15 mouse cellular contexts compared by ENCODE assay signal in the genomic region with DNA sequence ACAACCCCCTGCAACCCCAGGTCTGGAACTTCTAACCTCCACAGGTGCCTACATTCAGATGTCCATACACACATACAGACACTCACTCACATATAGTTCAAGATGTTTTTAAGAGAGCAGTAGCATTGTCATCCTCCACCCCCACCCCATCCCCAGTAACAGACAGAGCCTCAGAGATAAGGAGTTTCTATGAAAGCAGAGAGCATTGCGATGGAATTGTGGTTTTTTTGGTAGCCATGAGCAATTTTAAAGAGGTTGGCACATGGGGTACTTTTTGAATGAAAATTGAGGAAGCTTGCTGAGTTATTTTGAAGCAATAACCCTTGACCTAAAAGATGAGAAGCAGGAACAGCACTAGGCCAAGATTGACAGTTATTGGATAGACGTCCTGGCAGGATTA.
"Had no signal": no experiment of that assay in that cellular context is flagged by ENCODE, and none has a peak within 500 bp of the region (broad histone marks: within the 10 kb centered on the region; RNA-seq: fewer than 3 reads in every experiment).

No protein-coding gene starts in this region.

- H3K9ac ChIP-seq: kidney, embryonic 15.5 days; limb, embryonic 15.5 days; midbrain, embryonic 12.5 days; neural tube, embryonic 13.5 days had no signal

- ATAC-seq: midbrain, embryonic 16.5 days had no signal

- H3K4me1 ChIP-seq: midbrain, embryonic 12.5 days; neural tube, embryonic 13.5 days had no signal

- H3K9me3 ChIP-seq: kidney, embryonic 15.5 days; limb, embryonic 15.5 days; megakaryocyte, embryonic 14.5 days; midbrain, embryonic 12.5 days; neural tube, embryonic 13.5 days had no signal

- H3K4me3 ChIP-seq: kidney, embryonic 15.5 days; limb, embryonic 15.5 days; megakaryocyte, embryonic 14.5 days; midbrain, embryonic 12.5 days; neural tube, embryonic 13.5 days had no signal

- H3K27ac ChIP-seq: kidney, embryonic 15.5 days; limb, embryonic 15.5 days; midbrain, embryonic 12.5 days; neural tube, embryonic 13.5 days had no signal

- H3K27me3 ChIP-seq: kidney, embryonic 15.5 days; limb, embryonic 15.5 days; midbrain, embryonic 12.5 days; neural tube, embryonic 13.5 days had no signal

- H3K36me3 ChIP-seq: kidney, embryonic 15.5 days; limb, embryonic 15.5 days; midbrain, embryonic 12.5 days; neural tube, embryonic 13.5 days had no signal

- H3K4me2 ChIP-seq: kidney, embryonic 15.5 days; limb, embryonic 15.5 days; midbrain, embryonic 12.5 days; neural tube, embryonic 13.5 days had no signal

- DNase-seq: kidney, adult 2 months; kidney, postnatal 25 days; lung, adult 18-20 months; lung, postnatal 36 days; retina, postnatal 1 day; right cerebral cortex, postnatal 4 days; spleen, adult 18-20 months; thymus, adult 18-20 months; thymus, postnatal 4 days had no signal
